Mouse (Mus musculus) CH12.LX (cell line): ENCODE data around the gene F2.

Experiments
- BHLHE40 ChIP-seq: IDR thresholded peaks from 2 replicates; pipeline ENCODE4 v1.6.1; 2011; ENCODE audit warnings: mild to moderate bottlenecking, low read depth, low read length, improper control_type of control experiment
- CHD2 ChIP-seq: IDR thresholded peaks from 2 replicates; pipeline ENCODE4 v1.6.1; 2011; ENCODE audit warnings: low read length, improper control_type of control experiment
- CTCF ChIP-seq, 2 experiments: IDR thresholded peaks in 1 of 2; conservative IDR thresholded peaks in 1 of 2; 2 replicates each; pipeline ENCODE4 v1.5.1; 2011 to 2012; ENCODE audit warnings: low read depth in 2 of 2, low read length in 2 of 2, improper control_type of control experiment in 1 of 2, inconsistent platforms in 1 of 2, mild to moderate bottlenecking in 1 of 2, moderate library complexity in 1 of 2
- EP300 ChIP-seq: IDR thresholded peaks from 2 replicates; pipeline ENCODE4 v1.6.1; 2011; ENCODE audit warnings: low read length, improper control_type of control experiment
- JUND ChIP-seq: conservative IDR thresholded peaks from 2 replicates; pipeline ENCODE4 v1.6.1; 2011; ENCODE audit warnings: low read depth, low read length, improper control_type of control experiment
- KAT2A ChIP-seq: IDR thresholded peaks from 2 replicates; pipeline ENCODE4 v1.6.1; 2012; ENCODE audit warnings: low read length, improper control_type of control experiment, inconsistent platforms; ENCODE audit not compliant: insufficient replicate concordance
- NRF1 ChIP-seq: IDR thresholded peaks from 2 replicates; pipeline ENCODE4 v1.6.1; 2014; ENCODE audit warnings: low read depth, mild to moderate bottlenecking, inconsistent platforms, low read length, improper control_type of control experiment, moderate library complexity
- POLR2A ChIP-seq: IDR thresholded peaks from 2 replicates; pipeline ENCODE4 v1.6.1; 2011; ENCODE audit warnings: low read depth, mild to moderate bottlenecking, improper control_type of control experiment, low read length
- RCOR1 ChIP-seq: conservative IDR thresholded peaks from 2 replicates; pipeline ENCODE4 v1.6.1; 2012; ENCODE audit warnings: low read depth, mild to moderate bottlenecking, inconsistent platforms, low read length, improper control_type of control experiment
- SMC3 ChIP-seq: IDR thresholded peaks from 2 replicates; pipeline ENCODE4 v1.6.1; 2011; ENCODE audit warnings: low read depth, low read length, improper control_type of control experiment
- USF1 ChIP-seq: IDR thresholded peaks from 2 replicates; pipeline ENCODE4 v1.6.1; 2014; ENCODE audit warnings: low read depth, mild to moderate bottlenecking, inconsistent platforms, low read length, improper control_type of control experiment
- ZKSCAN1 ChIP-seq: IDR thresholded peaks from 2 replicates; pipeline ENCODE4 v1.6.1; 2012; ENCODE audit warnings: low read depth, inconsistent platforms, low read length, improper control_type of control experiment, borderline replicate concordance

DNA sequence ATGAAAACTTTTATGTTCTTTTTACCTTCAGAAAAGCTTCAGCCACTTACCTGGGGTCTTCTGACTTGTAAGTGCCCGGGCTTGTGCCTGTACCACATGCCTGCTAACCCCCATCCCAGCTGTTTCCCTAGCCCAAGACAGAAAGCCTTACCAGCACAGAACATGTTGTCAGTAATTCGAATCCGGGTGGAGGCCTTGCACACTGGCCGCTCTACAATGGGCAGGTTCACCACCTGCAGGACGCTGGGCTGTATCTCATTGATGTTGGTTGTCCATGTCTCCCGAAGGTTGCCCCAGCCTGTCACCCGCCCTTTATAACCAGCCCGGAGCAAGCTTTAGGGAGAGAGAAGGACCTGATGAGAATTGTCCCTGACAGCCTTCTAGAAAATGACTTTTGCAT lies 8.0 kb downstream of the F2 start:
- TF ChIP-seq CTCF (conservative IDR thresholded peaks at IDR 0.05 in 1 of 2, IDR thresholded peaks at IDR 0.05 in 1 of 2; ENCODE audit: low read depth in 2 of 2, low read length in 2 of 2) (no peak), BHLHE40 (no peak), JUND (no peak), ZKSCAN1 (no peak), CHD2 (no peak), POLR2A (no peak), EP300 (no peak), RCOR1 (no peak), USF1 (no peak), SMC3 (no peak), NRF1 (no peak), KAT2A (no peak)
